Mouse (Mus musculus): ENCODE results near the gene Hnrnpa1. TPM values are rescaled to one million over a fixed set of nuclear protein-coding genes. Genes with fewer than 3 reads are reported as not detected.

The Hnrnpa1 gene
- polyA plus RNA-seq, 1 experiment from 2014 or later: 669 TPM

DNA sequence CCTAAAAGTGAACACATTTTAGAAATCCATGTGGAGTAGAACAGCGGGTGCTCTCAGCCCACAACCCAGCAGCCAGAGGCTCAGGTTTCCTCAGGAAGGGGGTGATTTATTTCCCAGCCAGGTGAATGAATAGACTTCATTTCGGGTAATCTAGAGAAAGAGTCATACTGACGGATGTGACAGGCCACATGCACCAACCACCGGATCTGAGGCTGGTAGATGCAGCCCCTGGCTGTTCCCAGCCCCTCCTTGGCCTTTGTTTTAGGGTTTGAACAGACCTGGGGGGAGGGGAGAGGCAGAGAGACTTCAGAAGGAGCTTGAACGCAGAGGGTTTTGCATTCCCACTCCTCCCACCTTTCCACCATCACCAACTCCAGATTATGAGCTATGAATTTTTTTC, 55.6 kb downstream of the Hnrnpa1 start:
- H3K27me3 ChIP-seq: no peaks in the 10 kb centered on the region
- H3K9me3 ChIP-seq (replicated peaks): no peaks in the 10 kb centered on the region
- H3K4me3 ChIP-seq (replicated peaks): no peak overlapping the region
- peaks cover 53% of the 10 kb centered on the region for H3K4me1 ChIP-seq
- ATAC-seq (ENCODE audit: insufficient number of reproducible peaks, low FRiP score, low TSS enrichment, low read depth): no peak
- H3K9ac ChIP-seq: no peak overlapping the region
- 13% methylated on average over 5 of the region's 5 CpGs for WGBS
- peak overlapping the region; percentile 44; the same call in 1 of the 2 replicates for H3K27ac ChIP-seq (replicated peaks)
- H3K36me3 ChIP-seq: peaks cover 44% of the 10 kb centered on the region
- H3K4me2 ChIP-seq (replicated peaks): no peak overlapping the region

MicroRNAs encoded within 50 kb of the gene (microRNA counts, 519-probe panel; counts per million panel counts)
- 3,067 counts per million, percentile 74 among the panel's probes with 10 or more counts for microRNA mmu-miR-148b

Small RNAs within 50 kb of the gene (microRNA-seq; reads per million reads assigned to microRNA genes)
- 128 reads per million, percentile 57 among the genes with 10 or more reads in this experiment for gene Mir148b (ENCODE audit: borderline number of aligned reads)

Other genes starting within 250 kb of the Hnrnpa1 start
- gene Hoxc8, start 249.8 kb upstream of the Hnrnpa1 start, polyA plus RNA-seq (2015; fragmentation: Nextera tagmentation; extraction: Ambion mirVana): not detected in 2 replicates
- gene Hoxc6, start 242.2 kb upstream of the Hnrnpa1 start, polyA plus RNA-seq (2015; fragmentation: Nextera tagmentation; extraction: Ambion mirVana): 0.11 and 0.35 TPM in 2 replicates
- gene Hoxc4, start 221.5 kb upstream of the Hnrnpa1 start, polyA plus RNA-seq (2015; fragmentation: Nextera tagmentation; extraction: Ambion mirVana): 1.1 TPM in 2 replicates
- gene Smug1, start 73.3 kb upstream of the Hnrnpa1 start, polyA plus RNA-seq (2015; fragmentation: Nextera tagmentation; extraction: Ambion mirVana): 17.9 and 18.0 TPM in 2 replicates
- gene Cbx5, start 616 bp upstream of the Hnrnpa1 start, polyA plus RNA-seq (2015; fragmentation: Nextera tagmentation; extraction: Ambion mirVana): 84.3 and 86.2 TPM in 2 replicates
- 2.0 and 2.3 TPM in 2 replicates for gene Nfe2, start 18.0 kb downstream of the Hnrnpa1 start, polyA plus RNA-seq (2015; fragmentation: Nextera tagmentation; extraction: Ambion mirVana)
- 264 and 279 TPM in 2 replicates for gene Copz1, start 32.3 kb downstream of the Hnrnpa1 start, polyA plus RNA-seq (2015; fragmentation: Nextera tagmentation; extraction: Ambion mirVana)
- 0.50 and 0.73 TPM in 2 replicates for gene Gpr84, start 70.2 kb downstream of the Hnrnpa1 start, polyA plus RNA-seq (2015; fragmentation: Nextera tagmentation; extraction: Ambion mirVana)
- 16.1 and 18.9 TPM in 2 replicates for gene Zfp385a, start 99.7 kb downstream of the Hnrnpa1 start, polyA plus RNA-seq (2015; fragmentation: Nextera tagmentation; extraction: Ambion mirVana)
- gene Itga5, start 126.3 kb downstream of the Hnrnpa1 start, polyA plus RNA-seq (2015; fragmentation: Nextera tagmentation; extraction: Ambion mirVana): 51.2 and 52.2 TPM in 2 replicates
- not detected in 2 replicates for gene Gtsf1, start 190.0 kb downstream of the Hnrnpa1 start, polyA plus RNA-seq (2015; fragmentation: Nextera tagmentation; extraction: Ambion mirVana)
- gene Gtsf2, start 208.0 kb downstream of the Hnrnpa1 start, polyA plus RNA-seq (2015; fragmentation: Nextera tagmentation; extraction: Ambion mirVana): not detected in 2 replicates
- 3.9 and 4.9 TPM in 2 replicates for gene Nckap1l, start 213.4 kb downstream of the Hnrnpa1 start, polyA plus RNA-seq (2015; fragmentation: Nextera tagmentation; extraction: Ambion mirVana)

All from embryonic facial prominence, embryonic 15.5 days (tissue).